Mouse (Mus musculus): ENCODE data around the gene Atxn1.

Gene Atxn1

GRCm38 (mm10) chr13:45821764-45822490 is 142.9 kb downstream of the Atxn1 start:
- DNase-seq, result no peak

GRCm38 (mm10) chr13:45820473-45821230 is 144.2 kb downstream of the Atxn1 start:
- no peak for DNase-seq

DNA sequence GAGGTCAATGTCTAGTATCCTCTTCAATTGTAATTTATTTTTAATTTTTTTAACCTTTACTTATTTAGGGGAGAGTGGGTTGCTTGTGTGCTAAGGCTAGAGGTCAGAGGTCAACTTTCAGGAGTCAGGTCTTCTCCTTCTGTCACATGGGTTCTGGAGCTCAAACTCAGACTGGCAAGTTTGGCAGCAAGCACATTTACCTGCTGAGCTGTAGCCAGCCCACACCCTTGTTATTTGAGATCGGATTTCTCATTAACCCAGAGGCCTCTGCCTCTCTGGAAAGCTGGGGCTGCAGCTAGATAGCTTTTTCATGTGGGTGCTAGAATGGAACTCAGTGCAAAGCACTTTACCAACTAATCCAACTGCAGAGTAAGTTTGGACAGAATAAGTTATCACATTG is 148.1 kb downstream of the Atxn1 start:
- no peak for DNase-seq

- no peak for DNase-seq
Observed at GRCm38 (mm10) chr13:45809777-45810410, 154.9 kb downstream of the Atxn1 start.

GRCm38 (mm10) chr13:45807593-45808043 is 157.2 kb downstream of the Atxn1 start:
- peak; percentile 78 to 82 for DNase-seq

DNA sequence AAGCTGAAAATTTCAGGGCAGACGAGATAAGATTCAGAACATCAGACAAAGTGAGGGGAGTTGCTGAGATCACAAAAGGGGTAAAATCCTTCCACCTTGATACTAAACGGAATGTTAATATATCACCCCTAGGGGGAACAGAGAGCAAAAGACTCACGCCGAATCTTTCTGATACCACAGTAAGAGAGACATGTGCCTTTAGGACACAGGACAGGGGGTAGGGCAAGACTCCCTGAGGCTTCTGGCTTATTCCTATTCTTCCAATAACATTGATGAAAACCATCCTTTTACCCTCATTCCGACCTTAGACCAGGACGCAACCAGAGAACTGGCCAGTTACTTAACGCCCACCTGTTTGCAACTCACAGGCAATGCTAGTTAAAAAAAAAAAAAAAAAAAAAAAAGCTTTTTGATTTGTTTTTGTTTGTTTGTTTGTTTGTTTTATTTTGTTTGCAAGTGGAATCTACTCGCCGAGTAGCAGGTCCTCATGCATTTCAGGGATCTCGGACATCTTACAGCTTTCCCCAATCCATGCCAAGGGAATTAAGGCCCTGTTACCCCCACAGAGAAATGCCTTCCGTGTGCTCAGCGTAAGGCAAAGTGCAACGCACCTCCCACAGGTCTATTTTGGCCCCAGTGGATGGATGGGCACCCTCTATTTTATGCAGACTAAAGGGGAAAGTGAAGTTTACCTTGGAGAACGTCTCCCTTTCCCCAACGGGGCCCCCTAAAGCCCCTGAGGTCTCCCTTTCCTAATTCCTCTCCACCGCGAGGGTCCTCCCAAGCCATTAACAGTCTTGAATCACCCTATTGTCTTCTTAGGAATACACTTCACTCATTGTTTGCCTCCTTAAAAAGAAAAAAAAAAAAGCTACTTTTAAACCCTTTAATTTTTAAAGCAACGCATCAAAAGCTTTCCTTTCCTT is 157.9 kb downstream of the Atxn1 start:
- DNase-seq, result no peak

GRCm38 (mm10) chr13:45805915-45806599 is 158.8 kb downstream of the Atxn1 start:
- no peak for DNase-seq

GRCm38 (mm10) chr13:45802620-45803410 is 162.0 kb downstream of the Atxn1 start:
- DNase-seq, result peak; percentile 24 to 25

- DNase-seq, result no peak
Observed at GRCm38 (mm10) chr13:45798248-45798647, 166.6 kb downstream of the Atxn1 start.

DNA sequence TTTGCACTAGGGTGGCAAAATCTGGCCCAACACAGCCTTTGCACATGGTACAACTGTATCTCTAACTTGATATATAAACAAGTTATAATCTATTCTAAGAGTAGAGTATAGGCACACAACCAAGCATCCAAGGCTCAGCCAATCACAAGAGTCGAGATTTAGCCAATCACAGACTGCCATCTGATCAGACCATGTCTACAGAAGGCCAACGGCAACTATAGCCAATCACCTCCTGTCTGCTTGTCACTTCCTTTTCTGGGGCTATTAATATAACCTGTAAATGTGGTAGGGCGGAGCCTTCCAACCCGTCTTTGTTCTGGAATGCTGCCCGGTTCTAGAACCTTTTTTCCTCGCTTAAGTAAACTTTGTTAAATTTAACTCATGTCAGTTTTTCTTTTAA is 167.1 kb downstream of the Atxn1 start:
- no peak for DNase-seq

DNA sequence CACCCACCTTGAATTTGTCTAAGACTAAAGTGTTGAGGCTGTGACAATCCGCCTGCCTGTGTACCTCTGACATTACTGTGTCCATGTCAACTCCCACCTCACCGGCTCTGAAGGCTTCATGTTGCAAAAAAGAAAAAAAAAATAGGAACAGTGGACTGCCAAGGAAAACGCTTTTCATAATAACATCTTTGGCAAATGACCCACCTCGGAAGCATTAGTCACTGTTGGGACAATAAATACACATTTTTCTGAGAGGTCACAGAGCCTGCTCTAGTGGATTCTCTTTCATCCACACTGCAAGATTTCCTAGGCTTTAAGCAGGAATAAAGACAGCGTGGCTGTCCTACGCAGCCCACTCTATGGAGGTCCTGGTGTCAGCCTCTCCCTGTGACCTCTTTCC is 168.5 kb downstream of the Atxn1 start:
- DNase-seq, result no peak

DNA sequence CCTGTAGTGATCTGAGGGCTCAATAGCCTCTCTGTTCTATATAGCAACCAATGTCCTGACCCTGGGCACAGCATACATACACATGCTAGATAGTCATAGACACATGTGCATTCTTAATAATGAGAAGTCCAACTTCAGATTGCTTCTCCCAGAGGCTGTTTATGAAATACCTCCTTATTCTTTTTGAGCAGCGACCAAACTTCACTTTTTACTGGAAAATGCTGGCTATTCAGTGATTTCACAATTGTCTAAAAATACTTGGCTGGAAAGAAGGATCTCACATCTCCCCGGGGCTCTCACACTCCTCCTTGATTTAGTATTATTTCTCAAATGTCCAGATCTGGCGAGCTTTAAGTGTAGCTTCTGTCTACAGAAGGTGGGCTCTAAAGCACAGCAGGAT is 171.0 kb downstream of the Atxn1 start:
- no peak for DNase-seq

DNA sequence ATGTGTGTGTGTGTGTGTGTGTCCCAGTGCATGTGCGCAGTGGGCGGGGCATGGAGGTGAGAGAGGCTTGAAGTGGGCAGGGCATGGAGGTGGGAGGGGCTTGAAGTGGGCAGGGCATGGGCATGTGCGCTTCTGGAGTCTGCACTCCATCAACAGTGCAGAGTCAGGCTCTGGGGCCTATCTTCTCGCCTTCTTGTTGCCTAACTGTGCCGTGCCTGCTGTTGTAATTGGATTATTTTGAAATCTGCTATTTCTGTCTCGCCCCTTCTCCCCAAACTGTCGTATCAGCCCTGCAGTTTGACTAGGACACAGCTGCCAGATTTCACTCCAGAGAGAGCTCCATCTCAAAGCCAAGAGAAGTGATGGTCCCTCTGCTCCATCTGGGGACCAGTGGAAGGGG is 178.4 kb downstream of the Atxn1 start:
- no peak for DNase-seq

DNA sequence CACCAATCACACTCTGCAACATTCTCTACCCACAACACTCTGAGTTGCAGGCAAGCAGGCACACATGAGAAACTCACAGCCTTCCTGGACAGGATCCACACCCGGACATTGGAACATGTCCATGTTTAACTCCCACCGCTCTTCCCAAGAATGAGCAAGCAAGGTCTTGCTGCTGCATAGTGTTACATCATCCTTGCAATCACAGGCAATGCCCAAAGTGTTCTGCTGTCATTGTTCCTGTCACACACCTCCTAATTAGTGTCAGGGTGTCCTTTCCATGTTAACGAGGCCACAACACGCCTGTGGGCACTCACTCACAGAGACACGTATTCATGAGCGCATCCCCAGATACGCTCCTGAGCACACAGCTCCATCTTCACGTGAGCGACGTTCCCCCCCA is 181.1 kb downstream of the Atxn1 start:
- peak; percentile 42 to 45 for DNase-seq

- DNase-seq, result no peak
Observed at GRCm38 (mm10) chr13:45778750-45779149, 186.1 kb downstream of the Atxn1 start.

DNA sequence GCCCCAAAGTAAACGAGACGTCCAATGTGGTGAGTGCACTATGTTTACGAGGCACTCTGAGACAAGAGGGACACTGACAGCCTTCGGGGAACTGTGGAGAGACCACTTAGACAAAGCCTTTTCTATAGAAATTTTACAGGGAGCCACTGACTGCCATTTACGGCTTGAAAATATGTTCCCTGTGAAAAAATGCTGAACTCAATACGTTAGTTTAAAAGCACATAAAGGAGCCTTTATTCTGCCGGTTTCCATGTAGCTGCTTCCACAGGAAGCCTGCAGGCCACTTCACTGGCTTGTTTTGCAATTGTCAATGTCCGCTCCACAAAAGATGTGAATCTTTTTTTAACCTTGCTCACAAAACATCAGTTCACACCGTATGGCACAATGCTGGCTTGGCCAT is 186.6 kb downstream of the Atxn1 start:
- no peak for DNase-seq

- peak in 1 of 2 experiments; percentile 8 for DNase-seq
Observed at GRCm38 (mm10) chr13:45775516-45775915, 189.3 kb downstream of the Atxn1 start.

- DNase-seq, result no peak
Observed at GRCm38 (mm10) chr13:45773381-45774168, 191.2 kb downstream of the Atxn1 start.

- no peak for DNase-seq
Observed at GRCm38 (mm10) chr13:45769757-45770156, 195.1 kb downstream of the Atxn1 start.

- DNase-seq, result no peak
Observed at GRCm38 (mm10) chr13:45768250-45768649, 196.6 kb downstream of the Atxn1 start.
